Mouse (Mus musculus): ENCODE measurements around the gene Gm5862.
"Not testable (repeated sequence)": the region's sequence is repeated elsewhere in the genome, so short reads cannot be mapped to it uniquely, and the experiment has no call there.

Gene Gm5862

GRCm38 (mm10) chr5:26022816-26023215 lies at the start of gene Gm5862:
TSS of gene Gm5862 (minus strand) at chr5:26022916.
- DNase-seq (ENCODE audit: inconsistent age in 2 of 2, low spot score in 1 of 2): not testable (repeated sequence)

- no peak for DNase-seq (ENCODE audit: inconsistent age in 2 of 2, low spot score in 1 of 2)
These were observed 48.0 kb upstream of the Gm5862 start for GRCm38 (mm10) chr5:26070716-26071115.

GRCm38 (mm10) chr5:26058481-26058880 lies 35.8 kb upstream of the Gm5862 start, which contains the start of gene Gm7347:
TSS of gene Gm7347 (minus strand) at chr5:26058581.
- DNase-seq (ENCODE audit: inconsistent age in 2 of 2, low spot score in 1 of 2): not testable (repeated sequence)

GRCm38 (mm10) chr5:26039458-26039857 lies 16.7 kb upstream of the Gm5862 start, which contains the start of gene Speer4a:
TSS of gene Speer4a (minus strand) at chr5:26039558.
- DNase-seq (ENCODE audit: inconsistent age in 2 of 2, low spot score in 1 of 2): not testable (repeated sequence)

GRCm38 (mm10) chr5:26007697-26008096 lies 15.0 kb downstream of the Gm5862 start:
- not testable (repeated sequence) for DNase-seq (ENCODE audit: inconsistent age in 2 of 2, low spot score in 1 of 2)

- peak; percentile 40 to 75 for DNase-seq (ENCODE audit: inconsistent age in 2 of 2, low spot score in 1 of 2)
These were observed 15.6 kb downstream of the Gm5862 start for GRCm38 (mm10) chr5:26006937-26007695.

- DNase-seq (ENCODE audit: inconsistent age in 2 of 2, low spot score in 1 of 2): not testable (repeated sequence)
These were observed 18.0 kb downstream of the Gm5862 start, which contains the start of gene Gm1979 for GRCm38 (mm10) chr5:26004698-26005097. TSS of gene Gm1979 (minus strand) at chr5:26004798.

GRCm38 (mm10) chr5:25988550-25988949 lies 34.2 kb downstream of the Gm5862 start, which contains the start of gene Gm21698:
TSS of gene Gm21698 (minus strand) at chr5:25988650.
- not testable (repeated sequence) for DNase-seq (ENCODE audit: inconsistent age in 2 of 2, low spot score in 1 of 2)

GRCm38 (mm10) chr5:25972563-25972962 lies 50.2 kb downstream of the Gm5862 start, which contains the start of gene Gm21680:
TSS of gene Gm21680 (minus strand) at chr5:25972663.
- DNase-seq (ENCODE audit: inconsistent age in 2 of 2, low spot score in 1 of 2): not testable (repeated sequence)
